Comparison of ENCODE assay signal across 38 mouse cellular contexts in genomic region chr19:10938771-10939170, GRCm38 (mm10). TPM values are rescaled to one million over a fixed set of nuclear protein-coding genes. Genes with fewer than 3 reads are reported as not detected.
"Had no signal": no experiment of that assay in that cellular context is flagged by ENCODE, and none has a peak within 500 bp of the region (broad histone marks: within the 10 kb centered on the region; RNA-seq: fewer than 3 reads in every experiment).

No protein-coding gene starts in this region.

- H3K4me2 ChIP-seq: heart, embryonic 11.5 days; heart, embryonic 13.5 days; hindbrain, embryonic 13.5 days; hindbrain, embryonic 15.5 days; limb, embryonic 12.5 days; liver, embryonic 11.5 days; liver, embryonic 13.5 days; liver, embryonic 15.5 days had no signal

- ATAC-seq: hindbrain, postnatal 0 days had no signal

- H3K9ac ChIP-seq: heart, embryonic 13.5 days; hindbrain, embryonic 13.5 days; hindbrain, embryonic 15.5 days; limb, embryonic 12.5 days; liver, embryonic 13.5 days; liver, embryonic 15.5 days had no signal

- H3K4me3 ChIP-seq: heart, adult 2 months; heart, embryonic 13.5 days; hindbrain, embryonic 13.5 days; hindbrain, embryonic 15.5 days; layer of hippocampus, adult 2 months; left cerebral cortex, adult 2 months; limb, embryonic 10.5 days; limb, embryonic 12.5 days; liver, embryonic 13.5 days; liver, embryonic 15.5 days had no signal

- DNase-seq: gastrocnemius, postnatal 14 days; gastrocnemius, postnatal 36 days; heart, adult 11 months; heart, adult 2 months; heart, postnatal 10 days; heart, postnatal 36 days; kidney, adult 18-20 months; kidney, adult 8-10 months; kidney, postnatal 10 days; kidney, postnatal 25 days; kidney, postnatal 4 days; liver; liver, embryonic 13.5 days had no signal

- H3K27ac ChIP-seq: heart, adult 2 months; heart, embryonic 13.5 days; hindbrain, embryonic 13.5 days; hindbrain, embryonic 15.5 days; hindbrain, postnatal 0 days; layer of hippocampus, adult 2 months; left cerebral cortex, adult 2 months; limb, embryonic 10.5 days; limb, embryonic 12.5 days; liver, embryonic 13.5 days; liver, embryonic 15.5 days had no signal

- H3K27me3 ChIP-seq: hindbrain, embryonic 15.5 days; limb, embryonic 12.5 days; liver, embryonic 13.5 days; liver, embryonic 15.5 days had no signal

- H3K9me3 ChIP-seq: heart, embryonic 13.5 days; hindbrain, embryonic 13.5 days; hindbrain, embryonic 15.5 days; limb, embryonic 10.5 days; limb, embryonic 12.5 days; liver, embryonic 13.5 days; liver, embryonic 15.5 days had no signal

RNA-seq across cellular contexts. Expression of gene Ptgdr2, which starts 1.8 kb away (rescaled TPM):
- total RNA-seq: gastrocnemius, adult 8-10 months; gastrocnemius, postnatal 36 days; heart, adult 2 months had no signal
- polyA plus RNA-seq: hindbrain, embryonic 11.5 days; intestine, embryonic 14.5 days; kidney, embryonic 14.5 days; liver, embryonic 11.5 days; liver, embryonic 13.5 days; liver, embryonic 15.5 days had no signal

RNA-seq across cellular contexts. Expression of gene Zp1, which starts 18.3 kb away (rescaled TPM):
- total RNA-seq: gastrocnemius, adult 8-10 months; gastrocnemius, postnatal 36 days; heart, adult 2 months; heart, postnatal 10 days; heart, postnatal 36 days; hematopoietic stem cell, adult 5-6 weeks; layer of hippocampus, adult 2 months; layer of hippocampus, postnatal 10 days; layer of hippocampus, postnatal 25 days; left cerebral cortex, adult 2 months; left cerebral cortex, postnatal 14 days; left cerebral cortex, postnatal 36 days had no signal
- polyA plus RNA-seq: gonadal fat pad, adult 2 months; heart, adult 2 months; heart, embryonic 11.5 days; heart, embryonic 13.5 days; hindbrain, embryonic 11.5 days; hindbrain, embryonic 13.5 days; intestine, embryonic 14.5 days; kidney, embryonic 14.5 days; kidney, embryonic 16.5 days; limb, embryonic 10.5 days; limb, embryonic 12.5 days; limb, embryonic 14.5 days; liver, embryonic 11.5 days; liver, embryonic 13.5 days; liver, embryonic 15.5 days had no signal

RNA-seq across cellular contexts. Expression of gene Ms4a10, which starts 35.7 kb away (rescaled TPM):
- total RNA-seq: gastrocnemius, adult 8-10 months; gastrocnemius, postnatal 14 days; gastrocnemius, postnatal 36 days; heart, adult 2 months; heart, postnatal 10 days; heart, postnatal 36 days; hematopoietic stem cell, adult 5-6 weeks; hindbrain, postnatal 0 days; layer of hippocampus, adult 2 months; layer of hippocampus, postnatal 10 days; layer of hippocampus, postnatal 25 days; left cerebral cortex, adult 2 months; left cerebral cortex, postnatal 14 days; left cerebral cortex, postnatal 36 days had no signal
- polyA plus RNA-seq: frontal cortex, adult 2 months; heart, adult 2 months; heart, embryonic 11.5 days; heart, embryonic 16.5 days; hindbrain, embryonic 13.5 days; hindbrain, embryonic 15.5 days; hindbrain, postnatal 0 days; kidney, embryonic 14.5 days; kidney, embryonic 16.5 days; limb, embryonic 10.5 days; limb, embryonic 12.5 days; liver, embryonic 11.5 days; liver, embryonic 13.5 days; liver, embryonic 15.5 days had no signal
